Mouse (Mus musculus): ENCODE results near the gene Map3k1. TPM values are rescaled to one million over a fixed set of nuclear protein-coding genes. Genes with fewer than 3 reads are reported as not detected.
A peak's percentile ranks its signal among the peaks of the same experiment; 100 is the strongest.

The Map3k1 gene
- total and polyA plus RNA-seq, 3 experiments: 10.7 to 48.7 (median 13.4) TPM

DNA sequence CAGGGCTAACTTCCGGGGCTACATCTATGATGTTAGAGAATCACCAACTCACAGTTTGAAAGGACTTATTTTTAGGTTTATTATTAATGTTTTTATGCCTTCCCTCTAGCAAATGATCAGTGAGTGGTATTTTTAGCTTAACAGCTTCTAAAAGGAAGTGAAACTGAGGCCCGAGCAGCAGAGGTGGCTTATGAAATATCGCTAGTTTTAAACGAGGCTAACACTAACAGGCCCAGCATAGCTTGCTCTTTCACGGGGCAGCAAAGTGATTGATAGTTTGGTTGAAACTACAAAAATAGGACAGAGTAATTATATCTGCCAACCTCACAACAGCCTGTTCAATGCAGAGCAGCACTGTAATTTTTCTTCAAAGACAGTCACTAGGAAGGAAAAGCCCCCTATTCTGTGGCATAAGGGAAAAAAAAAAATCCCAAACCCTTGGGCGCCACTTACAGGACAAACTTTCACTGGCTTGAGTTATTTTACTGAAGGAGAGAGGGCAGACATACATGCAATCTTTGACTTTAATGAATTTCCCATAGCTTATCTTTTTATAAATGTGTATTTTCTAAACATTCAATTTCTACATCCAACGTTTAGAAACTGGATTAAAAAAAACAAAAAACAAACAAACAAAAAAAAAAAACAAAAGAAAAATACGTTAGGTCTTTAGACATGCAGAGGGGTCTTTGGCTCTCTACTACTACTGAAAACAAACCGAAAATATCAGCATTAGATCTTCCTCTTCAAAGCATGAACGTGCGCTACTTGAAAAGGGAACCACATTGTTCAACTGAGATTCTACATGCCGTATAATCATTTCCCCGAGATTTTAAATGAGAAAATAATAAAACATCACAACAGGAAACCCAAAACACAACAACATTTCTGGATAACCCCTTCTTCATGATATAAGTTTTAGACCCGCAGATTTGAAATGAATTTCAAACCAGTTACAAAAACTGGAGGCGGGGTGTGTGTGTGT, 2.8 kb downstream of the Map3k1 start (continued):
- TF ChIP-seq SIN3A (IDR thresholded peaks at IDR 0.05; ENCODE audit: low read length) (peak; percentile 78), BHLHE40 (IDR thresholded peaks at IDR 0.05; ENCODE audit: low read depth, low read length) (peak; percentile 80), RCOR1 (conservative IDR thresholded peaks at IDR 0.05; ENCODE audit: low read depth, low read length) (peak; percentile 86), EP300 (IDR thresholded peaks at IDR 0.05; ENCODE audit: low read length) (peak; percentile 95), TCF12 (IDR thresholded peaks at IDR 0.05; ENCODE audit: low read depth, low read length) (0 out of 2 replicates have a peak, but pooled peaks have one; percentile 32), MAZ (IDR thresholded peaks at IDR 0.05; ENCODE audit: low read depth, low read length) (peak; percentile 53; the same call in 1 of the 2 replicates), CHD1 (IDR thresholded peaks at IDR 0.05; ENCODE audit: low read depth, low read length) (peak; percentile 27; the same call in 1 of the 2 replicates), ZMIZ1 (IDR thresholded peaks at IDR 0.05; ENCODE audit: low read depth, low read length) (no peak), IRF4 (IDR thresholded peaks at IDR 0.05; ENCODE audit: low read depth, low read length) (peak; percentile 99), SMC3 (IDR thresholded peaks at IDR 0.05; ENCODE audit: low read depth, low read length) (peak; percentile 47), ETS1 (conservative IDR thresholded peaks at IDR 0.05; ENCODE audit: low read depth, low read length) (peak; percentile 83), ELF1 (IDR thresholded peaks at IDR 0.05; ENCODE audit: low read depth, low read length) (peak; percentile 50; the same call in 1 of the 2 replicates), ZNF384 (IDR thresholded peaks at IDR 0.05; ENCODE audit: low read depth, low read length) (peak; percentile 92), TBP (conservative IDR thresholded peaks at IDR 0.05; ENCODE audit: low read depth, low read length) (no peak), JUND (conservative IDR thresholded peaks at IDR 0.05; ENCODE audit: low read depth, low read length) (no peak; the same call in none of the 2 replicates), UBTF (IDR thresholded peaks at IDR 0.05; ENCODE audit: low read depth, low read length) (no peak), GABPA (IDR thresholded peaks at IDR 0.05; ENCODE audit: insufficient replicate concordance, low read depth, low read length) (no peak)

DNA sequence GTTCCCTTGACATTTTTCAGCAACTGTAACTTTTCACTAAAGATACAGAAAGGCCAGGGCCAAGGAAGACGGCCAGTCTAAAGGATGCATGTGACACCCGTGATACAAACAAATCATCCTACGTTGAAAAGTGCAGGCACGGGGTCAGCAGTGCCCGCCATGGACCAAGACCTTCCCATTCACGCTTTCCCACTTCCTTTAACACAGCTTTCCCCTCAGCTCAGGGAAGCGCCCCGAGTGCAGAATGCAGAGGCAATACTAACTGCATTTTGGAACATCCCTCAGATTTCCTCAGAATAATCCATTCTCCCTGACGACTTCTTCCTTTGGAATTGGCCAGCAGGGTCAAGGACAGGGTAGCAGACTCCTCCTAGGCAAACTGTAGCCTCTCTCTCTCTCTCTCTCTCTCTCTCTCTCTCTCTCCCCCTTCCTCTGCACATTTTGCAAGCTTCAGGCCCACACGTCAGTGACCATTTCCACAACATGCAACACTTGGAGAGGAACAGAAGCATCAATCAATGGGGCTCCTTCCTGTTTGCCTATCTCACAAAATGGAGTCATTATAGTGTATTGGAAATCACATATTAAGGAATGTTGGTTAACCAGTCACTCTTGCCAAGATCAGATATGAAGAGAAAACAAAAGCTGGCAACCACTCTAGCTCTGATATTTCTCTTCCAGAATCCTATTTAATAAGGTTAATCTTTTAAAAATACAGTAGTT, 3.7 kb downstream of the Map3k1 start:
- no peak for DNase-seq (ENCODE audit: extremely low read depth)
- peaks cover 30 to 52% of the 10 kb centered on the region in 2 experiments for H3K4me1 ChIP-seq (ENCODE audit: control insufficient read depth in 1 of 2, insufficient read depth in 2 of 2)
- H3K9me3 ChIP-seq (replicated peaks; ENCODE audit: low read length): no peaks in the 10 kb centered on the region
- peak overlapping the region; percentile 2 to 92 (median 21) for H3K4me3 ChIP-seq (replicated peaks in 1 of 3; ENCODE audit: low read depth in 2 of 3, low read length in 2 of 3, poor library complexity in 1 of 3)
- H3K9ac ChIP-seq (ENCODE audit: insufficient read depth, low read depth): peak overlapping the region; percentile 63
- dilution Hi-C loops (cut with MboI; ENCODE audit: extremely low pct_ligation_motif_present, extremely low pct_unique_long_range_greater_than_20kb, low sequenced_read_pairs): no loop called here
- H3K36me3 ChIP-seq (replicated peaks in 1 of 2; ENCODE audit: control insufficient read depth in 1 of 2, insufficient read depth in 1 of 2, low read length in 1 of 2): peaks cover 0 to 16% of the 10 kb centered on the region in 2 experiments
- H3K4me2 ChIP-seq (ENCODE audit: insufficient read depth, low read depth, poor library complexity, severe bottlenecking): peak overlapping the region; percentile 90
- peaks cover 72% of the 10 kb centered on the region for H3K79me2 ChIP-seq (replicated peaks; ENCODE audit: control insufficient read depth, extremely low read depth, insufficient read depth, poor library complexity, severe bottlenecking)
- peak overlapping the region; percentile 84 for H3K27ac ChIP-seq (ENCODE audit: insufficient read depth, low read depth)
- in situ Hi-C loops (cut with MboI; ENCODE audit: low pct_ligation_motif_present, low pct_unique_long_range_greater_than_20kb, low sequenced_read_pairs): no loop called here
- H3K27me3 ChIP-seq (replicated peaks): no peaks in the 10 kb centered on the region
- no peak for TF ChIP-seq CTCF (conservative IDR thresholded peaks at IDR 0.05 in 1 of 2, IDR thresholded peaks at IDR 0.05 in 1 of 2; ENCODE audit: low read depth in 2 of 2, low read length in 2 of 2)
- TF ChIP-seq RCOR1 (conservative IDR thresholded peaks at IDR 0.05; ENCODE audit: low read depth, low read length): no peak
- TF ChIP-seq RAD21 (IDR thresholded peaks at IDR 0.05; ENCODE audit: low read depth, low read length): no peak
- TF ChIP-seq PAX5 (IDR thresholded peaks at IDR 0.05; ENCODE audit: low read length): no peak
- 0 out of 2 replicates have a peak, but pooled peaks have one; percentile 17 for TF ChIP-seq ETS1 (conservative IDR thresholded peaks at IDR 0.05; ENCODE audit: low read depth, low read length)
- no peak for TF ChIP-seq CHD1 (IDR thresholded peaks at IDR 0.05; ENCODE audit: low read depth, low read length)
- TF ChIP-seq TCF12 (IDR thresholded peaks at IDR 0.05; ENCODE audit: low read depth, low read length): no peak
- no peak for TF ChIP-seq MAX (IDR thresholded peaks at IDR 0.05; ENCODE audit: low read length)
- peak; percentile 0; the same call in 1 of the 2 replicates for TF ChIP-seq POLR2A (IDR thresholded peaks at IDR 0.05; ENCODE audit: low read depth, low read length)
- TF ChIP-seq MXI1 (IDR thresholded peaks at IDR 0.05; ENCODE audit: low read depth, low read length): no peak
- no peak for TF ChIP-seq MEF2A (IDR thresholded peaks at IDR 0.05; ENCODE audit: borderline replicate concordance, low read depth, low read length)
- TF ChIP-seq JUND (conservative IDR thresholded peaks at IDR 0.05; ENCODE audit: low read depth, low read length): no peak
- no peak for TF ChIP-seq UBTF (IDR thresholded peaks at IDR 0.05; ENCODE audit: low read depth, low read length)
- peak; percentile 9; the same call in 1 of the 2 replicates for TF ChIP-seq SMC3 (IDR thresholded peaks at IDR 0.05; ENCODE audit: low read depth, low read length)
- TF ChIP-seq E2F4 (IDR thresholded peaks at IDR 0.05; ENCODE audit: insufficient replicate concordance, low read depth, low read length): no peak
- no peak for TF ChIP-seq EP300 (IDR thresholded peaks at IDR 0.05; ENCODE audit: low read length)
- no peak for TF ChIP-seq JUN (IDR thresholded peaks at IDR 0.05; ENCODE audit: insufficient read depth, low read depth, low read length)
- TF ChIP-seq MAFK (IDR thresholded peaks at IDR 0.05; ENCODE audit: insufficient replicate concordance, low read length): no peak
- no peak for TF ChIP-seq CHD2 (IDR thresholded peaks at IDR 0.05; ENCODE audit: low read length)
- TF ChIP-seq ZNF384 (IDR thresholded peaks at IDR 0.05; ENCODE audit: low read depth, low read length): no peak
- peak; percentile 6; the same call in 1 of the 2 replicates for TF ChIP-seq NELFE (IDR thresholded peaks at IDR 0.05; ENCODE audit: low read depth, low read length)
- TF ChIP-seq POLR2AphosphoS2 (IDR thresholded peaks at IDR 0.05; ENCODE audit: low read depth, low read length): no peak
- TF ChIP-seq ZMIZ1 (IDR thresholded peaks at IDR 0.05; ENCODE audit: low read depth, low read length): peak; percentile 22; the same call in 1 of the 2 replicates
- TF ChIP-seq BHLHE40 (IDR thresholded peaks at IDR 0.05; ENCODE audit: low read depth, low read length): peak; percentile 53
- TF ChIP-seq TBP (conservative IDR thresholded peaks at IDR 0.05; ENCODE audit: low read depth, low read length): no peak
- TF ChIP-seq ELF1 (IDR thresholded peaks at IDR 0.05; ENCODE audit: low read depth, low read length): no peak
